Mouse (Mus musculus): ENCODE results near the gene Sgcb.

Sgcb gene

DNA sequence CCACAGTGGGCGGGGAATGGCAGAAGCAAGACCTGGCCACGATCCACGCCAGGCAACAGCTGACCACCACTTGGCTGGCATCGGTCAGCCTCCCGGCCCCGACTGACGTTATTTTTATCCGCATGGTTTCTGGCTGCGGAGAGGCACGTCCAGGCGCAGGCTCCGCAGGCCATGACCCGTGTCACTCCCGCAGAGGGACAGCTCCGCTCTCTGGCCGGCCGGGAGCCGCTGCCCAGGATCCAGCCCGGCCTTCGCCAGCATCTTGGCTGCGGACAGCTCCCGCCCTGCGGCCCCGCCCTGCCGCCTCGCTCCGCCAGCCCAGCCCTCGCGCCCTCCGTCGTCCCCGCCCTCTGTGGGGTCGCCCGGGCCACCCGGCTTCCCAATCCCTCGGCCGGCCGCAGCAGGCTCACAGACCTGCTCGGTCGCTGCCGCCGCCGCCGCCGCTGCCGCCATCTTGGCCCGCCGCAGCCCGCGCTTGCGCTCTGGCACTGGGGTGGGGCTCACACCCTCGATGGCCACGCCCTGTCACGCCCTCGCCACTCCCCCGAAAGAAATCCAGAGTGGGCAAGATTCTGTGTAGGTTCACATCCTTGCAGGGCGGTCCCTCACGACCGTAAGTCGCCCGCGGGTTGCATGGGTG lies at the start of gene Sgcb:
TSS of gene Sgcb (minus strand) at position 530 of the 640 bp plus-strand sequence.
- peak; percentile 79 for DNase-seq (ENCODE audit: low spot score)

DNA sequence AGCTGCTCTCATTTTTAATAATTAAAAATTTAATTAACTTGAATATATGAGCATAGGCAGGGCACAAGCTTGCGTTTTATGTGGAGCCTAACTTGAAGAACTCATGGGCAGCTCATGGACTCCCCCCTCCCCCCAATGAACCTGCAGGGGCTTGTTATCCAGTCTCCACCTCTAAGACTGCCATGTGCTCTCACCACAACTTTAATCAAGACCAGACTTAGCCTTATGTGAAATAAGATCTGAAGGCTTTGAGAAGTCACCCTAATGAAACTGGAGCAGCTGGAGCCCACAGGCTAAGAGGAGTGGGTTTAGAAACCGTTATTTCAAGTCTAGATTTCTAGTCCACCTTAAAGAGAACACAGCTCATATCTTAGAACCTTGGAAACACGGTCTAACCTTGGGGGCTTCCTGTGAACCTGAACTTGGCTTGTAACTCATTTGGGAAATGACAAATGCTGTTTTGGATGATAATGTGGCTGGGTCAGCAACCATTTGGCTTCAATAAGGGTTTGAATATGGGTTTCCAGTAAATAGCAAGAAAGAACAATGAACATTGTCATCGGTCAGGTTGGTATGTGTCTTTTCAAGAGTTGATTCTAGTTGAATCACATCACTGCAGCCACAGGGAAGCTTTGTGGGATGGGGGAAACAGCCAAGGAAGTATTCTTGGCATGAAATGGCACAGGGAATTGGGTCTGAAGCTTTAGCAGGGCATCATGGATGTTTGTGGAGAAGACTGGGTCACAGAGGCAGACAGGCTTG lies 46.8 kb upstream of the Sgcb start:
- DNase-seq (ENCODE audit: low spot score), result no peak

DNA sequence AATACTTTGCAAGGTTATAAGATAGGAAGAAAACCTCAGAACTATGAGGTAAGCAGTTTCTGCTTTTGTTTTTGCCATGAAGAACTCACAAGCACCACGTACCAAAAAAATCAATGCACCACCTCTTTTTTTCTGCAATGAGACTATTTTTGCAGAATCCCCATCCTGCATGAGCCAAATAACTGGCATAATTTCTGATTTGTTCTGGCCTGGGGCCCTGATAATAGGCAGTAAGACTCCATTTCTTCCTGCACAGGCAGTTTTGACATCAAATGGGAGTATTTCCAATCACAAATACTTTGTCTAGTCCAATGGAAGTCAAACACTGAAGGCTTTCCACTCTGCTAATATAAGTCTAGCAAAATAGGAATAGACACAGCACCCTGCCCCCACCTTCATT lies 46.2 kb upstream of the Sgcb start:
- DNase-seq (ENCODE audit: low spot score), result no peak

DNA sequence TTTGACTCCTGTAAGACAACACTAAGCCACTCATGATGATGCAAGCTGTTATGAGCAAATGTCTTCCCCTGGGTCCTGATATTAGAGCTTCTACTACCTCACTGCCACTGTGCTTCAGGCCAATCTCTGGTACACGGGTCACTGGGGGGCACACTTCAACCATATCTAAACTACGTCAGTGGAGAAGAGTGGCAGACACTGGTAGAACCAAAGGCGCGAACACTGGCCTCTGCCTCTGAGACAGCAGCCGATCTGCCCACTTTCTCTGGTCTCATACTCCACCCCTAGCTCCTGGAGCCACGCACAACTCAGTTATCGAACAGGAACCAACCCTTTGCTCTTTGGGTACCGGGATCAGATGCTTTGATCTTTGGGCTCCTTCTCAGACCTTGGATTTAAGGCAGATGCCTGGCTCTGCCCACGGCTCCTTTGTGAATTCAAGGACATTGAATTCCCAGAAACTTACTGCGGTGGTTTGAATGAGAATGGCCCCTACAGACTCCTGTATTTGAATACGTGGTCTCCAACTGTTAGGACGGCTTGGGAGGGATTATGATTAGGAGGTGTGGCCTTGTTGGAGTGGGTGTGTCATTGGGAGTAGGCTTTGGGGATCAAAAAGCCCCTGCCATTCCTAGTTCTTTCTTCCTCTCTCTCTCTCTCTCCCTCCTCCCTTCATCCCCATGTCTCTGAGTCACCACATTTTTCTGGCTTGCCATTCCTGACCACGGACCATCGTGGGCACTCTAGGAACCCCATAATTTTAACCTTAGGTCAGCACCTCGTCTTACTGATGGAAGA lies 44.3 kb upstream of the Sgcb start:
- no peak for DNase-seq (ENCODE audit: low spot score)

DNA sequence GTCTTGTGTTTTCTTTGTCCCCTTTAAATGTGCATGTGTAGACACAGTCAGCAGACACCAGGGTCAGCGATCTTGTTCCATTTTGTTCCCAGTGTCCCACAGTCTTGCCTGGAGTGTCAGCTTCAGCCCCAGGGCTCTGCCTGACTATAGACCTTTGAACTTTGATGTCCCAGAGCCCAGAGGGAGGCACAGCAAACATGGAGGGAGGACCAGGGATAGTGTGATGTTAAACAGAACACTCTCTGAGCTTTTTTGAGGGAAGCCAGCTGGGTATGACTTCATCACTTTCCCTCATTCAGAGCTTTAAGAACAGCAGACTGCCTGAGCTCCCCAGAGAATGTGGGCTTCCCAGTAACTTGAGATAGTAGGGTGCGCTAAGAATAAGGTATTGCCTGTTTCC lies 42.6 kb upstream of the Sgcb start:
- no peak for DNase-seq (ENCODE audit: low spot score)

GRCm38 (mm10) chr5:73688576-73688975 lies 41.0 kb upstream of the Sgcb start:
- DNase-seq (ENCODE audit: low spot score), result no peak

- peak; percentile 14 for DNase-seq (ENCODE audit: low spot score)
These were observed 38.6 kb upstream of the Sgcb start for GRCm38 (mm10) chr5:73686149-73686548.

DNA sequence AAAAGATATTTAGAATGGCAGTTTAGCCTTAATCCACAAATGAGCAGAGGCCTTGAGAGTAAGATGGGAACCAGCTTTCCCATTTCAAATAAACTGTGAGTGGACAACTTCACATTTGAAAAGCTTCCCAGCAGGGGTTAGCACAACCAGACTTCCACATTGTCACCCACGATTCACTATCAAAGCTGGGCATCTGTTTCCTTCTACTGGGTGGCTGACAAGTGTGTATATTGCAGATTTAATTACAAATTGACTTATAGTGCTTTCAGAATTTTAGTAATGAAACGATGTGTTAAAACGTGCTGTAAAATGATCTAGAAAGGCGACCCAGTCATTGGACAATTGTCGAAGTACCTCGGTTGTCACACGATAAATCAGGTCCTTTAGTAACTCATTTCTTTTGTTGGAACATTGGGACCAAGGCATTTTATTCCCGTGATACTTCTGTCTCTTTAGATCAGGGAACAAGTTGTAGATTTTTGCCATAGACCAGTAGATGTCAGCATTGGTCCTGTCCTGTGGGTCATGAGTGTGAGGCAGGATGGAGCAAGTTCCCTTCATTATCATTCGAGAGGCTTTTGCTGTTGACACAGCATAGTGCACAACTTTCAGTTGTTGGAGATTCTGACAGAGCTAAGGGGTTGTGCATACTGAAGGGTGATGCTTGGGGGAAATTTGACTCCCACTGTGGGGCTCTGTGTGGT lies 36.3 kb upstream of the Sgcb start:
- peak; percentile 6 for DNase-seq (ENCODE audit: low spot score)

DNA sequence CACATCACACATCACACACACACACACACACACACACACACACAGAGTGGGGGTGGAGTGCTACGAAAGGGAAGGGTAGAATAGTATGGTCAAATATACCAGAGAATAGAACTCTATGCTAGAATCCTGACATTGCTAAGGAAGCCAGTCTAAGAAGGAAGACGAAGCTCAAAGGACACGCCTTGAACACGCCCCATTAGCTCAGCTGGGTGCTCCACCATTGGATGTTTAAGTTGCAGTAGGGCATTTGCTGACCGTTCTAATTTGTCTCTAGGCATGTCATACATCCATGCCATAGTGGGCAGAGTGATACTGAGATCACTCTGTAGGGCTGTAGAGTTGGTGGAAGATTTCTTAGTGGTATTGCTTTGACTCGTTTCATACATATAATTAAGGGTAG lies 35.6 kb upstream of the Sgcb start:
- no peak for DNase-seq (ENCODE audit: low spot score)

DNA sequence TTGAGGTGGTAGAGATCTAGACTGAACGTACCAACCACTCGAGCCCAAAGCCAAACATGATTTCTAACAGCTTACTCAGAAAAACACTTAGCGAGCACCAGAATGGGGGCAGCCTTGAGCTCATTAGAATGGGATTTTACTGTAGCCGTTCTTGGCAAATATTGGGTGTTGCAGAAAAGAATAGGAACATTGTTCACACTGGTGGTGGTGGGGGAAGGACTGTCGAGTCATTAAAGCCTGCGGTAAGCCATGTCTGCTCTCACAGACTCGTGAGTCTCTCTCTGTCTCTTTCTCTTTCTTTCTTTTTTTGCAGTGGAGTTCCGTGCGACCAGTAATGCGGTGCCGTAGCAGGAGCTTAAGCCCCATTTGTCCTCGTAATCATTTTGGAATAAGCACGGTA lies 29.0 kb upstream of the Sgcb start:
- no peak for DNase-seq (ENCODE audit: low spot score)

- no peak for DNase-seq (ENCODE audit: low spot score)
These were observed 28.0 kb upstream of the Sgcb start for GRCm38 (mm10) chr5:73675604-73676003.

DNA sequence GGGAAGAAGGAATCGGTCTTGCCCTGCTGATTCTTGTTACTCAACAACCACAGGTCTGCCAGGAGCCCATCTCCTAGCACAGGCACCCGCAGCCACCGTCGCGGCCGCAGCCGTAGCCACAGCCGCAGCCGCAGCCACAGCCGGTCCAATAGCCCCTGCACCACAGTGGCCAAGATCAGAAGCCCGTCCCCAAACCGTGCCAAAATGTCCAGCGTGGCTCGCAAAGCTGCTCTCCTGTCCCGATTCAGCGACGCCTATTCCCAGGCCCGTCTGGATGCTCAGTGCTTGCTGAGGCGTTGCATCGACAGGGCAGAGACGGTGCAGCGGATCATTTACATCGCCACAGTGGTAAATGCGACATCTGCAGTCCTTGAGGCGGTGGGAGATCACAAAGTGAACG lies 21.8 kb upstream of the Sgcb start:
- no peak for DNase-seq (ENCODE audit: low spot score)

DNA sequence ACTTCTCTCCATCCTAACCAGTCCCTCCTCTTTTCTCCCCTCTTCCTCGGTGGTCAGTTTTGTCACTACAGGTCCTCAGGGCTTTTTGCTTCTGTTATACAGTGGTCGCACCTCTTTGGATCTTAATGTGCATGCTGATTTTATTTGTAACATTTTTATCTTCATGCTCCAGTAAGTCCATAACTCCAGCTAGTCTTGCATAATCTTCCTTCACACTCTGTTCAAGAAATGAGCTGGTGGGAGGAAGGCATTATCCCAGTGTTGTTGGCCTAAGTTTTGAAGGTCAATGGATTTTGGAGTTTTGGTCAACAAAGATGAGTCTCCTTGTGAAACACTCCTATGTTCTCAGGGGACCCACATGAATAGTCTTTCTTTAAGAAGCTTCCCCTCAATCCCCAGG lies 20.3 kb upstream of the Sgcb start:
- no peak for DNase-seq (ENCODE audit: low spot score)

DNA sequence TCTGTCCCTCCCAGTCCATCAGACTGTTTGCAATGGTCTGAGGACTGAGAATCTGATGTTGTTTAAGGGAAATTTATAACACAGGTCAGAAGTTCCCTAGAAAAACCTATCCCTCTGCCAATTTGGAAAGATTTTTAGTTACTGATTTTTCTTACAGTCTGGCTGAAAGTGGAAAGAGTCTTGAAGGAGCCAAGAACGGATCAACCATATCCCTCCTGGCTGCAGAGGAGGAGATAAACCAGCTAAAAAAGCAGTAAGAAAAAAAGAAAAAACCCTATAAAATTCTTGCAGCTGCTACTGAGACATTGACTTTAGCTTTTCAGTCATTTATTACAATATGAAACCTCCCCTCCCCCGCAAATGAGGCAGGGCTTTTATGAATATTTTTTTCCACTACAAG lies 19.1 kb upstream of the Sgcb start:
- no peak for DNase-seq (ENCODE audit: low spot score)

DNA sequence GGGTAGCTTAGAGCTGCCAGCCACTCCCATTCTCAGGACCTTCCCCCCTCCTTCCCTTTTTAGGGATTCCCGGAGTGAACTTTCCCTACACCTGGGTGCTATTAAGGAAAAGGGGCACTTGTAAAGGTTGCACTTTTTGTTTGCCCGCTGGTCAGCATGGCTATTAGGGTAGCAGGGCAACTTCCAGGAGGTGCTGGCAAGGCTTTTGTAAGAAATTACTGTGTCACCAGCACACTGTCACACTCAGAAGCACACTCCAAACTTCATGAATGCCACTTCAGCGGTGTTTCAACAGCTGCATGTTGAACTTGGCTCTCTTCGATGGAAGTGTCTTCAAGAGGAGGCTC lies 4.2 kb upstream of the Sgcb start:
- DNase-seq (ENCODE audit: low spot score), result no peak

GRCm38 (mm10) chr5:73651061-73651854 lies 3.7 kb upstream of the Sgcb start, which contains the start of gene Spata18:
Gene Spata18 (plus strand): TSS chr5:73651379.
- DNase-seq (ENCODE audit: low spot score), result no peak

GRCm38 (mm10) chr5:73650365-73650964 lies 2.9 kb upstream of the Sgcb start:
- no peak for DNase-seq (ENCODE audit: low spot score)

DNA sequence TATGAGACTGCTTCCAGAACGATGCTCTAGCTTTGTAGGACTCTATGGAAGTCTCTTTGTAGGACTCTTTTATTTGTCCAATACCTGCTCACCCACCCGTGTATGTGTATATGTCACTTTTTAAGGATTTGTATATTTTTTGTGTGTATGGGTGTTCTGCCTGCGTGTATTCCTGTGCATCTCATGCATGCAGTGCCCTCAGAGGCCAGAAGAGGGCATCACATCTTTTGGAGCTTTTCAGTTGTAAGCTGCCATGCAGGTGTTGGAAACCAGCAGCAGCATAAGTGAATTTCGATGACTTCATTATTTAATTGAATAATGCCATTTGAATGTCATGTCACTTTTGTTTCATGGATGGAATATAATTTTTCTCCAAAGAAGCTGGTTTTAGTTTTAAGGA lies 5.5 kb downstream of the Sgcb start:
- DNase-seq (ENCODE audit: low spot score), result no peak

- DNase-seq (ENCODE audit: low spot score), result no peak
These were observed 6.5 kb downstream of the Sgcb start for GRCm38 (mm10) chr5:73641058-73641457.

DNA sequence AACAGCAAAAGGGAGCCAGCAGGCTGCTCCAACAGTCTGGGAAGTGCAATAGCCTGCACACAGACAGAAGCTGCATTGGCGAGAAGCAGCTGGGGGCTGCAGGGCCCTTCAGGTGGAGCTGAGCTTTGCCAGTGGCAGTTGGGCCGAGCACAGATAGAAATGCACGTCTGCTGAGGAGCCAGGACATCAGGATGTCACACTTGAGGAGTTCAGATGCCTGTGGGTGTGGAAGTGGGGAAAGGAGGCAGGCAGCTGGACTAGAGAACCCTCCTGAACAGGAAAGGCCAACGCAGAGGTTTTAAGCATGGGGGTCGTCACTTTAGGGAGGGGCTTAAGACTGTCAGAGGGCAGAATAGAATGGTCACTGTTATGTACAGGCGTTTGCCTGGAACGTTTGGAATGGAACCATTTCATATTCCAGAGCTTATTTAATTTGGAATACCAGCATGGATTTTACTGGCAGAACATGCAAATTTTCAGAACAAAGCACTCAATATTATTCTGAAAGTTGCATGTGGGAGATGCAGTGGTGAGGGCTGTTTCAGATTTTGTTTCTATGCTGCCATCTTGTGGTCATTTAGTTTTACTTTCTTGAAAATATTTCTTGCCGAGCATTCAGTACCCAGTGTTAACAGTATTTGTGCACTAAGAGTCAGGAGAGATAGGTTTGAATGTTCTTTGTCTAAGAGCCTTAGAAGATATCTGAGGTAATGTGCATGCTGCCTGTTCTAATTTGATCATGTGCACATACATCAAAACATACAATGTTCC lies 10.1 kb downstream of the Sgcb start:
- DNase-seq (ENCODE audit: low spot score), result peak; percentile 64
